Mouse (Mus musculus): ENCODE measurements around the gene Dnal1.

DNA sequence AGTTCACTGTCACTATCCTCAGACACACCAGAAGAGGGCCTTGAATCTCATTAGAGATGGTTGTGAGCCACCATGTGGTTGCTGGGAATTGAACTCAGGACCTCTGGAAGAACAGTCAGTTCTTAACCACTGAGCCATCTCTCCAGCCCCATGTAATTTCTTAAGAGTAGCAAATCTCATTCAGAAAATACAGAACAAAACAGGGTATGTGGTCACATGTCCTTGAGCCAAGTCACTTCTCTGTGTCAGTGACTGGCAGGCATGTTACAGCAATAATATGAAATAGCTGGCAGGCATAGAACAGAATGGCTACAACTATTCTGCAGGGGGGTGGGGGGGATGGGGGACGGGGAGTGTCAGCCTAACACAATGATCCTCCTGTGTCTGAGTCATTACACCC lies 14.1 kb upstream of the Dnal1 start:
- TF ChIP-seq GATA1 (IDR thresholded peaks at IDR 0.05; ENCODE audit: borderline replicate concordance, low read length) (no peak), FLI1 (IDR thresholded peaks at IDR 0.05; ENCODE audit: low read length) (no peak)

Measured in megakaryocyte, embryonic 14.5 days (primary cell).